Mouse (Mus musculus) G1E (cell line): ENCODE results near the gene Eef2k.
"Not testable (repeated sequence)": the region's sequence is repeated elsewhere in the genome, so short reads cannot be mapped to it uniquely, and the experiment has no call there.

Experiments used
- CTCF ChIP-seq: IDR thresholded peaks from 2 replicates; pipeline ENCODE4 v1.5.1; 2012; ENCODE audit warnings: low read depth, low read length, inconsistent platforms, mixed read lengths
- GATA1 ChIP-seq: IDR thresholded peaks from 2 replicates; pipeline ENCODE4 v1.6.1; 2012; ENCODE audit warnings: borderline replicate concordance, low read length, inconsistent platforms, mixed read lengths
- GATA2 ChIP-seq: IDR thresholded peaks from 2 replicates; pipeline ENCODE4 v1.6.1; 2012; ENCODE audit warnings: low read depth, low read length, inconsistent platforms, borderline replicate concordance
- POLR2AphosphoS5 ChIP-seq: IDR thresholded peaks from 2 replicates; pipeline ENCODE4 v1.6.1; 2012; ENCODE audit warnings: low read depth, low read length, inconsistent platforms; ENCODE audit not compliant: insufficient replicate concordance
- TAL1 ChIP-seq: conservative IDR thresholded peaks from 2 replicates; pipeline ENCODE4 v1.6.1; 2012; ENCODE audit warnings: low read depth, low read length, inconsistent platforms, mixed read lengths

- TF ChIP-seq CTCF, TAL1, POLR2AphosphoS5, GATA1, GATA2: not testable (repeated sequence)
Observed at GRCm38 (mm10) chr7:120911268-120911667, 68.6 kb downstream of the Eef2k start.
